Mouse (Mus musculus) spleen, adult 2 months (tissue): ENCODE measurements around the gene Cep72.

Experiments
- CTCF ChIP-seq: fragments of 200-500 bp; IDR thresholded peaks from 2 replicates; pipeline ENCODE4 v1.5.1; 2011; ENCODE audit warnings: mild to moderate bottlenecking, inconsistent platforms; ENCODE audit not compliant: insufficient read depth, insufficient read length, insufficient replicate concordance; ENCODE audit errors: extremely low read depth
- POLR2A ChIP-seq: fragments of 200-500 bp; IDR thresholded peaks from 2 replicates; pipeline ENCODE4 v1.6.1; 2011; ENCODE audit warnings: low read depth, low read length, inconsistent platforms

- no peak for TF ChIP-seq POLR2A
- no peak for TF ChIP-seq CTCF
Measured at GRCm38 (mm10) chr13:74095936-74096335, 33.8 kb upstream of the Cep72 start.
